Mouse (Mus musculus) liver, embryonic 14.5 days (tissue): ENCODE data around the gene Adam19. TPM values are rescaled to one million over a fixed set of nuclear protein-coding genes. Genes with fewer than 3 reads are reported as not detected.

Source experiments
- ATAC-seq: fragments of 200-750 bp; cut with Nextera tagmentation; 2 replicates; pipeline ENCODE4 v1.8.0; 2017; ENCODE audit warnings: moderate number of reproducible peaks, mild to moderate bottlenecking, moderate library complexity; ENCODE audit not compliant: insufficient read depth
- DNase-seq, 3 experiments: peaks; one replicate each; pipeline ENCODE4 v3.0.0-alpha.2; 2012 to 2013; ENCODE audit warnings: low read depth in 3 of 3, low spot score in 3 of 3
- H3K27ac ChIP-seq: fragments of 300-500 bp; sonication (generic); 2 replicates; pipeline ENCODE4 v1.5.1; 2014; ENCODE audit warnings: moderate library complexity, mild to moderate bottlenecking, control low read depth, inconsistent platforms
- H3K27me3 ChIP-seq: fragments of 300-500 bp; sonication (generic); 2 replicates; pipeline ENCODE4 v1.6.1; 2014; ENCODE audit warnings: mild to moderate bottlenecking, low read length, moderate library complexity; ENCODE audit not compliant: control insufficient read depth, insufficient read depth
- H3K36me3 ChIP-seq: fragments of 300-500 bp; sonication (generic); replicated peaks from 2 replicates; pipeline ENCODE4 v1.6.1; 2014; ENCODE audit warnings: low read depth; ENCODE audit not compliant: control insufficient read depth, insufficient read depth
- H3K4me1 ChIP-seq, 2 experiments: fragments of 200-500 bp in 1 of 2; fragments of 300-500 bp in 1 of 2; sonication (generic) in 1 of 2; replicated peaks; 2 replicates each; pipeline ENCODE4 v1.6.1; 2012 to 2014; ENCODE audit warnings: antibody characterized with exemption in 1 of 2, inconsistent platforms in 1 of 2, low read length in 1 of 2; ENCODE audit not compliant: control insufficient read depth in 2 of 2, insufficient read depth in 2 of 2
- H3K4me2 ChIP-seq: fragments of 300-500 bp; sonication (generic); 2 replicates; pipeline ENCODE4 v1.6.1; 2014; ENCODE audit warnings: low read depth, mild to moderate bottlenecking, control low read depth, moderate library complexity
- H3K4me3 ChIP-seq, 2 experiments: fragments of 200-500 bp in 1 of 2; fragments of 300-500 bp in 1 of 2; sonication (generic) in 1 of 2; 2 replicates each; pipeline ENCODE4 v1.5.1; 2012 to 2014; ENCODE audit warnings: low read depth in 2 of 2, low read length in 2 of 2, mild to moderate bottlenecking in 2 of 2, control low read depth in 1 of 2, inconsistent platforms in 1 of 2, moderate library complexity in 1 of 2; ENCODE audit not compliant: insufficient read depth in 1 of 2
- H3K9ac ChIP-seq: fragments of 300-500 bp; sonication (generic); replicated peaks from 2 replicates; pipeline ENCODE4 v1.6.1; 2014; ENCODE audit warnings: mild to moderate bottlenecking, control low read depth, moderate library complexity
- H3K9me3 ChIP-seq: fragments of 300-500 bp; sonication (generic); 2 replicates; pipeline ENCODE4 v1.6.1; 2016; ENCODE audit warnings: low read length, mixed read lengths; ENCODE audit not compliant: control insufficient read depth
- CTCF ChIP-seq: IDR thresholded peaks from 2 replicates; pipeline ENCODE4 v1.5.1; 2016; ENCODE audit warnings: antibody characterized with exemption, low read depth, control low read depth
- EP300 ChIP-seq: IDR thresholded peaks from 2 replicates; pipeline ENCODE4 v1.6.1; 2016; ENCODE audit warnings: antibody characterized with exemption, low read depth
- WGBS: fragments of 180-500 bp; shearing (Covaris S2); extraction: QIAGEN DNeasy Blood & Tissue Kit; methylation state at CpG from one replicate; pipeline ENCODE4 v1.1.7; 2014; ENCODE audit not compliant: insufficient replicate concordance; 5-methylcytosine and 5-hydroxymethylcytosine counted together
- polyA plus RNA-seq, 2 experiments: library from polyadenylated mRNA; depleted of rRNA in 1 of 2; stranded (reverse) in 1 of 2; unstranded in 1 of 2; fragments of >200 nt; fragmentation: Nextera tagmentation in 1 of 2; extraction: Ambion mirVana in 1 of 2; gene quantifications; 2 replicates each; pipeline versions ENCODE4 v1.2.1 to v1.2.3; 2012 to 2014

Gene Adam19
- polyA plus RNA-seq, 2 experiments: 0.60 to 1.2 TPM

DNA sequence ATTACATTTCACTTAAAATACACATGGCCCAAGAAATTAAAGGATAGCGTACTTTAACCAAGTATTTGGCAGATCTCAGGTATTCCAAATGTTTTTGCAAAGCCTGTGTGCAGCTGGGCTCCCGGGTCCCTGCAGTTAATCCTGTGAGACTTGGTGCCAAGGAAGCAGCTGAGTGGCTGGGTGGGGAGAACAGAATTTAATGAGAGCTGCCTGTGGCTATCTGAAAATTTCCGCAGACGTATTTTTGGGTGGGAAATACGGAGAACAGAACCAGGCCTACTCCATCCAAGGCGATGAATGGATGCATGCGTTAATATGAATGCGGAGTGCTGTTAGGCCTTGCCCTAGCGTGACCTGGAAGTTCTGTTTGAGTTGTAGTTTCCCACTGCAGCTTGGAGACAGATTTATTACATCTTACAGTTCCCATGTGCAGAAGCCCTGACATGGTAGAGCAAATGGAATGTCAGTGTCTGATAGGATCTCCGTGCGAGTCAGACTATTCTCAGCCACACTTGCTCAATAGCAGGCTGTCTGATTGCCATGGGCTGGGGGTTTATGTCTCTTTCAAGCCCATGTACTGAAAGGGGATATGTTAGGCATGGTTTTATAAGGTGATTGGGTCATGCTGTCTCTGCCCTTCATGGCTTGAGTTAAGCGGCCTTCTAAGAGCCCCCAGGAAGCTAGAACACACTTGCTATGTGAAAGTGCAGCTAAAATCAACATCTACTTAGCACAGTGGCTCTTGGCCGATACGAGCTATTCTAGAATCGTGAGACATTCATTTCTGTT lies 17.5 kb downstream of the Adam19 start:
- H3K4me1 ChIP-seq: peaks cover 19 to 42% of the 10 kb centered on the region in 2 experiments

DNA sequence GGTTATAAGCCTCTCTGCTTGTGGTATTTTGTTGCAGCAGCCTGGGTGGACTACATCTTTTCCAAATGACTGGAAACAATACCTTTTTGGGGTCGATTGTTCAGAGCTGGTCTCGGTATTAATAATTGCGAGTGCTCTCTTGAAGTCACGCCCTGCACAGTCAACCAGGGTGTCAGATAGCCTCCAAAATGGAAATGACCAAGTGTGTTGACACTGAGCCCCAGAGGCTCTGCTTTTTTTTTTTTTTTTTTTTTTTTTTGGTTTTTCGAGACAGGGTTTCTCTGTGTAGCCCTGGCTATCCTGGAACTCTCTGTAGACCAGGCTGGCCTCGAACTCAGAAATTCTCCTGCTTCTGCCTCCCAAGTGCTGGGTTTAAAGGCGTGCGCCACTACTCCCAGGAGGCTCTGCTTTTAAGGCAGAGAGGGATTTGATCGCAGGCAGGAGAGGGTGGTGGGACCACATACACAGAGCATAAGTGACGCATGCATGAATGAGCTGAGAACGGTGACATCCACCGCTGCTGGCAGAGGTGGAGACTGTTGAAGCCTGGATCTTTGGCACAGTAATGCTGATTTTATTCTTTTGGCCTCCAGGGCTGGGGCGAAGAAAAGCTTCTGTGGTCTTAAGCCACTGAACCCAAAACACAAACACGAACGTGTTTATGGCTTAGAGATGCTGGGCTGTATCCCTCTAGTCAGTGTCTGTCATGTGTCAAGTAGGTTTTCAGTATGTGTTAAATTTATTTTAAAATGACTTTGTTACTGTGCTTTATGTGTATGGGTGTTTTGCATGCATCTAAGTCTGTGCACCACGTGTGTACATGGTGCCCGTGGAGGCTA lies 18.3 kb downstream of the Adam19 start:
- Histone ChIP-seq H3K9ac (no peak overlapping the region), H3K27ac (no peak overlapping the region)

More for the DNA sequence above, 17.5 kb downstream of the Adam19 start:
- H3K4me3 ChIP-seq: no peak overlapping the region
- H3K4me2 ChIP-seq: no peak overlapping the region
- H3K27ac ChIP-seq: no peak overlapping the region
- no peak for ATAC-seq
- H3K36me3 ChIP-seq: no peaks in the 10 kb centered on the region
- H3K9ac ChIP-seq: no peak overlapping the region
- no peak for DNase-seq
- 71% methylated on average over 15 of the region's 15 CpGs for WGBS
- no peaks in the 10 kb centered on the region for H3K27me3 ChIP-seq
- no peak for TF ChIP-seq CTCF
- TF ChIP-seq EP300: no peak
- peaks cover 4% of the 10 kb centered on the region for H3K9me3 ChIP-seq

DNA sequence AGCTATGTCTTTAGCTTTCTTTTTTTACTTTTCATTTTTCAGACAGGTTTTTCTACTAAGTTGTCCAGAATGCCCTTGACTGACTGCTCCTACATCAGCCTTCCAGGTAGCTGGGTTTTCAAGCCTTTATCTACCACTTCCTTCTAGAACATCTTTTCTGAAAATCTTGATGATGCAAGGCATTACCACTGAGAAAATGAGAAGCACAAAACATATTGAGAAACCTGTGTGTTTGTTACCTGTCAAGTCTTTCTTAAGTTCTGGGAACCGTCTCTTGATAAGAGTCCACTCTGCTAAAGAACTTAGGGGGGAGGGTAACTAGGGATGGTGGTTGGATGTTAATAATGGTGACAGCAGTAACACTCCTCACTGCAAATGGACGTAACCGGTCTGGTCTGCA lies 19.7 kb downstream of the Adam19 start:
- Histone ChIP-seq H3K27ac (no peak overlapping the region; the same call in 1 of the 2 replicates), H3K36me3 (no peaks in the 10 kb centered on the region; the same call in 1 of the 2 replicates), H3K4me1 (peaks cover 27 to 45% of the 10 kb centered on the region in 2 experiments), H3K9ac (no peak overlapping the region), H3K4me3 (no peak overlapping the region), H3K4me2 (no peak overlapping the region), H3K27me3 (no peaks in the 10 kb centered on the region), H3K9me3 (peaks cover 4% of the 10 kb centered on the region)
- DNase-seq: no peak
- no peak for ATAC-seq
- TF ChIP-seq EP300 (no peak), CTCF (no peak)
- WGBS: 43% methylated on average over 3 of the region's 3 CpGs

More for the DNA sequence above, 18.3 kb downstream of the Adam19 start:
- DNase-seq (no peak), ATAC-seq (no peak)
- peaks cover 27 to 45% of the 10 kb centered on the region in 2 experiments for H3K4me1 ChIP-seq
- no peaks in the 10 kb centered on the region; the same call in 1 of the 2 replicates for H3K36me3 ChIP-seq
- peaks cover 4% of the 10 kb centered on the region for H3K9me3 ChIP-seq
- H3K27me3 ChIP-seq: no peaks in the 10 kb centered on the region
- 84% methylated on average over 17 of the region's 17 CpGs for WGBS
- no peak overlapping the region for H3K4me3 ChIP-seq
- TF ChIP-seq CTCF: no peak
- TF ChIP-seq EP300: no peak
- H3K4me2 ChIP-seq: no peak overlapping the region

DNA sequence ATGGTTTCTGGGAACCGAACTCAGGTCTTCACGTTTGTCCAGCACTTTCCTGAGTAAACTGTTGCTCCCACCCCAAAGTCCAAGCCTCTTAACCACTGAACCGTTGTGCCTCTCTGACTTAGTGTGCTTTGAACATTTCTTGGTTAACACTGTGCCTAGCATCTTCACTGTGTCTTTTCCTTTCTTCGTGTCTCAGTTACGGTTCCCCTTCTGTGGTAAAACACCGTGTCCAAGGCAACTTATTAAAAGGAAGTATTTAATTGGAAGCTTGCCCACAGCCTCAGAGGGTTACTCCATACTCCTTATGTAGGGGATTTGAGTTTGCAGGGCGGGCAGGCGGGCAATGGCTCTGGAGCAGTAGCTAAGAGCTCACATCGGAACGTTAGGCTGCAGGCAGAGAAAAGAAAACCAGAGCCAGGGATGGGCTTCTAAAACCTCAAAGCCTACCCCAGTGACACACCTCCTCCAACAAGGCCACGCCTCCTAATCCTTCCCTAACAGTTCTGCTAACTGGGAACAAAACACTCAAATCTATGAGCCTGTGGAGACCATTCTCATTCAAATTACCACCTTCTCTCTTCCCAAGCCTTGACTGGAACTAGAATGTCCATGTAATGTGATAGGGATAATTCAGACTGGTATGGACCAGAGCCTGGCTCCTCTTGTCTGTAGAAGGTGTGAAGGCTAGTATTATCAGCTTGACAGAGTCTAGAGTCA lies 20.8 kb downstream of the Adam19 start:
- Histone ChIP-seq H3K4me3 (no peak overlapping the region), H3K27ac (peak overlapping the region; percentile 92), H3K9me3 (peaks cover 4% of the 10 kb centered on the region), H3K27me3 (no peaks in the 10 kb centered on the region), H3K4me1 (peaks cover 27 to 44% of the 10 kb centered on the region in 2 experiments), H3K9ac (no peak overlapping the region), H3K4me2 (no peak overlapping the region), H3K36me3 (no peaks in the 10 kb centered on the region; the same call in 1 of the 2 replicates)
- WGBS: 79% methylated on average over 11 of the region's 11 CpGs
- TF ChIP-seq EP300 (no peak), CTCF (no peak)
- ATAC-seq (no peak), DNase-seq (no peak)
